Mouse (Mus musculus) T-cell, adult 2 months (primary cell): Measurements from ENCODE around the gene Ptprcap.

Experiments used
- DNase-seq: peaks from one replicate; pipeline ENCODE4 v3.0.0; 2022; ENCODE audit warnings: low spot score

The Ptprcap gene

GRCm38 (mm10) chr19:4194776-4195650 lies 41.6 kb downstream of the Ptprcap start:
- DNase-seq: no peak

GRCm38 (mm10) chr19:4196048-4196447 lies 42.6 kb downstream of the Ptprcap start:
- no peak for DNase-seq

GRCm38 (mm10) chr19:4196548-4196947 lies 43.1 kb downstream of the Ptprcap start:
- DNase-seq: no peak

GRCm38 (mm10) chr19:4197180-4197579 lies 43.8 kb downstream of the Ptprcap start:
- no peak for DNase-seq

GRCm38 (mm10) chr19:4201291-4201909 lies 48.0 kb downstream of the Ptprcap start, which contains the start of gene Rad9a:
TSS of gene Rad9a (minus strand) at chr19:4201662.
- DNase-seq: peak; percentile 90

- DNase-seq: no peak
Observed at GRCm38 (mm10) chr19:4202149-4202548, 48.7 kb downstream of the Ptprcap start.

- DNase-seq: peak; percentile 50
Observed at GRCm38 (mm10) chr19:4203148-4203547, 49.7 kb downstream of the Ptprcap start.

GRCm38 (mm10) chr19:4203604-4204326 lies 50.4 kb downstream of the Ptprcap start:
- peak; percentile 64 for DNase-seq

- peak; percentile 35 for DNase-seq
Observed at GRCm38 (mm10) chr19:4204889-4205288, 51.5 kb downstream of the Ptprcap start.
